Mouse (Mus musculus) MEL (cell line): ENCODE measurements around the gene Cacng3. TPM values are rescaled to one million over a fixed set of nuclear protein-coding genes. Genes with fewer than 3 reads are reported as not detected.

ENCODE experiments used
- DNase-seq: peaks from one replicate; pipeline ENCODE4 v3.0.0; 2011; ENCODE audit warnings: low read depth, low spot score
- H3K27ac ChIP-seq: 2 replicates; pipeline ENCODE4 v1.5.1; 2012; ENCODE audit warnings: low read depth, mild to moderate bottlenecking, control low read depth, low read length, moderate library complexity; ENCODE audit not compliant: control insufficient read depth
- H3K27me3 ChIP-seq, 2 experiments: fragments of 150-350 bp in 1 of 2; sonication (generic) in 1 of 2; 2 replicates each; pipeline ENCODE4 v1.6.1; 2012; ENCODE audit warnings: low read length in 2 of 2, mild to moderate bottlenecking in 2 of 2, improper control_type of control experiment in 1 of 2, moderate library complexity in 1 of 2; ENCODE audit not compliant: insufficient read depth in 2 of 2, control insufficient read depth in 1 of 2
- H3K36me3 ChIP-seq, 2 experiments: 2 replicates each; pipeline ENCODE4 v1.6.1; 2012 to 2014; ENCODE audit warnings: low read length in 2 of 2, improper control_type of control experiment in 1 of 2, inconsistent platforms in 1 of 2, mild to moderate bottlenecking in 1 of 2; ENCODE audit not compliant: insufficient read depth in 2 of 2, control insufficient read depth in 1 of 2
- H3K4me1 ChIP-seq, 2 experiments: fragments of 150-350 bp in 1 of 2; sonication (generic) in 1 of 2; 2 replicates each; pipeline ENCODE4 v1.6.1; 2012; ENCODE audit warnings: low read length in 2 of 2, improper control_type of control experiment in 1 of 2, mild to moderate bottlenecking in 1 of 2; ENCODE audit not compliant: insufficient read depth in 2 of 2, control insufficient read depth in 1 of 2
- H3K4me3 ChIP-seq, 2 experiments: fragments of 150-350 bp in 1 of 2; sonication (generic) in 1 of 2; 2 replicates each; pipeline ENCODE4 v1.5.1; 2012; ENCODE audit warnings: low read depth in 2 of 2, low read length in 2 of 2, mild to moderate bottlenecking in 2 of 2, moderate library complexity in 2 of 2, control low read depth in 1 of 2, improper control_type of control experiment in 1 of 2; ENCODE audit not compliant: control insufficient read depth in 1 of 2, insufficient read depth in 1 of 2
- H3K79me2 ChIP-seq: 2 replicates; pipeline ENCODE4 v1.6.1; 2012; ENCODE audit warnings: mild to moderate bottlenecking, low read length, moderate library complexity; ENCODE audit not compliant: control insufficient read depth, poor library complexity, insufficient read depth
- H3K9ac ChIP-seq: 2 replicates; pipeline ENCODE4 v1.6.1; 2012; ENCODE audit warnings: low read depth, mild to moderate bottlenecking, control low read depth, low read length, moderate library complexity; ENCODE audit not compliant: control insufficient read depth, poor library complexity, severe bottlenecking
- H3K9me3 ChIP-seq: fragments of 150-350 bp; sonication (generic); replicated peaks from 2 replicates; pipeline ENCODE4 v1.6.1; 2012; ENCODE audit warnings: mild to moderate bottlenecking, low read length, improper control_type of control experiment, moderate library complexity; ENCODE audit not compliant: insufficient read depth
- BHLHE40 ChIP-seq: IDR thresholded peaks from 2 replicates; pipeline ENCODE4 v1.6.1; 2012; ENCODE audit warnings: low read depth, mild to moderate bottlenecking, inconsistent platforms, low read length, improper control_type of control experiment, borderline replicate concordance
- CHD1 ChIP-seq: IDR thresholded peaks from 2 replicates; pipeline ENCODE4 v1.6.1; 2012; ENCODE audit warnings: low read depth, mild to moderate bottlenecking, inconsistent platforms, low read length, improper control_type of control experiment
- CHD2 ChIP-seq: IDR thresholded peaks from 2 replicates; pipeline ENCODE4 v1.6.1; 2011; ENCODE audit warnings: low read length, improper control_type of control experiment
- ELF1 ChIP-seq: IDR thresholded peaks from 2 replicates; pipeline ENCODE4 v1.6.1; 2014; ENCODE audit warnings: low read depth, mild to moderate bottlenecking, inconsistent platforms, low read length, improper control_type of control experiment, moderate library complexity
- GATA1 ChIP-seq: IDR thresholded peaks from 2 replicates; pipeline ENCODE4 v1.6.1; 2011; ENCODE audit warnings: low read depth, low read length, improper control_type of control experiment
- JUND ChIP-seq: IDR thresholded peaks from 2 replicates; pipeline ENCODE4 v1.6.1; 2011; ENCODE audit warnings: low read depth, mild to moderate bottlenecking, improper control_type of control experiment, low read length
- KAT2A ChIP-seq: conservative IDR thresholded peaks from 2 replicates; pipeline ENCODE4 v1.6.1; 2012; ENCODE audit warnings: low read depth, low read length, improper control_type of control experiment, inconsistent platforms
- MAX ChIP-seq: IDR thresholded peaks from 2 replicates; pipeline ENCODE4 v1.6.1; 2011; ENCODE audit warnings: low read length, improper control_type of control experiment
- MEF2A ChIP-seq: IDR thresholded peaks from 2 replicates; pipeline ENCODE4 v1.6.1; 2014; ENCODE audit warnings: low read depth, mild to moderate bottlenecking, inconsistent platforms, low read length, improper control_type of control experiment; ENCODE audit not compliant: poor library complexity, insufficient replicate concordance, severe bottlenecking; ENCODE audit errors: extremely low read depth
- MXI1 ChIP-seq: IDR thresholded peaks from 2 replicates; pipeline ENCODE4 v1.6.1; 2011; ENCODE audit warnings: mild to moderate bottlenecking, low read depth, low read length, improper control_type of control experiment
- MYB ChIP-seq: IDR thresholded peaks from 2 replicates; pipeline ENCODE4 v1.6.1; 2011; ENCODE audit warnings: mild to moderate bottlenecking, low read depth, low read length, improper control_type of control experiment
- NELFE ChIP-seq: IDR thresholded peaks from 2 replicates; pipeline ENCODE4 v1.6.1; 2011; ENCODE audit warnings: low read depth, low read length, improper control_type of control experiment
- NRF1 ChIP-seq: IDR thresholded peaks from 2 replicates; pipeline ENCODE4 v1.6.1; 2014; ENCODE audit warnings: low read depth, mild to moderate bottlenecking, inconsistent platforms, low read length, improper control_type of control experiment, moderate library complexity; ENCODE audit not compliant: poor library complexity, insufficient read depth, severe bottlenecking
- POLR2AphosphoS2 ChIP-seq: IDR thresholded peaks from 2 replicates; pipeline ENCODE4 v1.6.1; 2011; ENCODE audit warnings: low read length, improper control_type of control experiment
- POLR2AphosphoS5 ChIP-seq: IDR thresholded peaks from 2 replicates; pipeline ENCODE4 v1.6.1; 2012; ENCODE audit warnings: low read depth, borderline replicate concordance, mild to moderate bottlenecking, inconsistent platforms, low read length, moderate library complexity, mixed read lengths
- RAD21 ChIP-seq: IDR thresholded peaks from 2 replicates; pipeline ENCODE4 v1.6.1; 2011; ENCODE audit warnings: mild to moderate bottlenecking, low read depth, low read length, improper control_type of control experiment
- RCOR1 ChIP-seq: IDR thresholded peaks from 2 replicates; pipeline ENCODE4 v1.6.1; 2012; ENCODE audit warnings: low read depth, mild to moderate bottlenecking, inconsistent platforms, low read length, improper control_type of control experiment
- SIN3A ChIP-seq: IDR thresholded peaks from 2 replicates; pipeline ENCODE4 v1.6.1; 2012; ENCODE audit warnings: low read length, improper control_type of control experiment, inconsistent platforms
- SMC3 ChIP-seq: IDR thresholded peaks from 2 replicates; pipeline ENCODE4 v1.6.1; 2011; ENCODE audit warnings: low read depth, low read length, improper control_type of control experiment
- TAL1 ChIP-seq: IDR thresholded peaks from 2 replicates; pipeline ENCODE4 v1.6.1; 2012; ENCODE audit warnings: mild to moderate bottlenecking, inconsistent platforms, low read length, moderate library complexity, mixed read lengths
- TBP ChIP-seq: IDR thresholded peaks from 2 replicates; pipeline ENCODE4 v1.8.0; 2011; ENCODE audit warnings: low read depth, low read length, improper control_type of control experiment
- TCF12 ChIP-seq: IDR thresholded peaks from 2 replicates; pipeline ENCODE4 v1.6.1; 2014; ENCODE audit warnings: low read depth, mild to moderate bottlenecking, inconsistent platforms, low read length, improper control_type of control experiment, moderate library complexity
- USF1 ChIP-seq: IDR thresholded peaks from 2 replicates; pipeline ENCODE4 v1.6.1; 2014; ENCODE audit warnings: low read depth, mild to moderate bottlenecking, inconsistent platforms, low read length, improper control_type of control experiment, moderate library complexity
- USF2 ChIP-seq, 2 experiments: IDR thresholded peaks; 2 replicates each; pipeline ENCODE4 v1.6.1; 2011 to 2012; ENCODE audit warnings: improper control_type of control experiment in 2 of 2, low read length in 2 of 2, borderline replicate concordance in 1 of 2, inconsistent platforms in 1 of 2, low read depth in 1 of 2, mild to moderate bottlenecking in 1 of 2; ENCODE audit not compliant: insufficient read depth in 1 of 2
- ZNF384 ChIP-seq: IDR thresholded peaks from 2 replicates; pipeline ENCODE4 v1.6.1; 2012; ENCODE audit warnings: low read depth, mild to moderate bottlenecking, inconsistent platforms, low read length, improper control_type of control experiment
- polyA plus RNA-seq, 2 experiments: library from polyadenylated mRNA; stranded (reverse) in 1 of 2; unstranded in 1 of 2; fragments of >175 nt in 1 of 2; fragments of >200 nt in 1 of 2; gene quantifications; 2 replicates each; pipeline versions ENCODE4 v1.2.1 to v1.2.4; 2012; ENCODE audit warnings: low replicate concordance in 2 of 2, low read depth in 1 of 2; ENCODE audit not compliant: insufficient read length in 2 of 2, insufficient read depth in 1 of 2, missing spikeins in 1 of 2
- total RNA-seq: library from RNA; depleted of rRNA; stranded (reverse); fragments of 300-350 nt; gene quantifications from 2 replicates; pipeline ENCODE4 v1.2.3, GENCODE M21; 2012

The Cacng3 gene
- total and polyA plus RNA-seq, 3 experiments: not detected

- Histone ChIP-seq H3K9ac (no peak overlapping the region), H3K4me3 (no peak overlapping the region), H3K36me3 (no peaks in the 10 kb centered on the region), H3K4me1 (no peaks in the 10 kb centered on the region), H3K79me2 (no peaks in the 10 kb centered on the region), H3K27ac (no peak overlapping the region), H3K9me3 (no peaks in the 10 kb centered on the region), H3K27me3 (no peaks in the 10 kb centered on the region; a peak in 1 of 4 replicates)
- DNase-seq: no peak
- TF ChIP-seq MYB (no peak), RCOR1 (no peak), ELF1 (no peak), USF2 (IDR thresholded peaks at IDR 0.05; ENCODE audit: borderline replicate concordance in 1 of 2, insufficient read depth in 1 of 2, low read depth in 1 of 2, low read length in 2 of 2) (no peak), POLR2AphosphoS2 (no peak), KAT2A (no peak), TCF12 (no peak), NRF1 (no peak), TAL1 (no peak), CHD1 (no peak), JUND (no peak), TBP (no peak), CHD2 (no peak)
These were observed 2.7 kb downstream of the Cacng3 start for GRCm38 (mm10) chr7:122672981-122673380.

DNA sequence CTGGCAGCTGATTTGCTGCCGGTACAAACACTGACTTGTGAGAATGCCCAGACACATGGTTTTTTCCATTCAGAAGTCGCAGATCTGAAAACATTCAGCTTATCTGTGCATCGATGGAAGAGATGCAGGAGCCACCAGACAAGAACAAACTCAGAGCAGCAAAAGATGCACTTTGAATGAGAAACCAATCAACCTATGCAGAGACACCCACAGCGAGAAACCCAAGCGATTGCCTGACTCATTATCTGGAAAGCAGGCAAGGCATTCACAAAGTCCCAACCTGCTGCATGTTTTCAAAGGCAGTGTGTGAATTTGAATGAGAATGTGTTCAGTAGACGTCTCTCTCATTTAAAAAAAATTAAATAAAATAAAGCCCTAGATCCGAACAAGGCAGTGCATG, 4.9 kb downstream of the Cacng3 start:
- no peaks in the 10 kb centered on the region for H3K36me3 ChIP-seq

More for the DNA sequence above, 4.9 kb downstream of the Cacng3 start:
- Histone ChIP-seq H3K9ac (no peak overlapping the region), H3K27me3 (no peaks in the 10 kb centered on the region), H3K79me2 (no peaks in the 10 kb centered on the region)
- TF ChIP-seq POLR2AphosphoS5 (no peak), CHD1 (no peak), USF2 (IDR thresholded peaks at IDR 0.05; ENCODE audit: borderline replicate concordance in 1 of 2, insufficient read depth in 1 of 2, low read depth in 1 of 2, low read length in 2 of 2) (no peak), RAD21 (no peak), TBP (no peak), KAT2A (no peak), MYB (no peak), RCOR1 (no peak), MXI1 (no peak), CHD2 (no peak), GATA1 (no peak), USF1 (no peak), MEF2A (no peak), SIN3A (no peak), BHLHE40 (no peak), MAX (no peak), SMC3 (no peak), NELFE (no peak), ZNF384 (no peak), NRF1 (no peak)
- TF ChIP-seq, all 39 proteins: peak for 0
- Histone ChIP-seq H3K4me1 (no peaks in the 10 kb centered on the region), H3K4me3 (no peak overlapping the region), H3K27ac (no peak overlapping the region), H3K9me3 (no peaks in the 10 kb centered on the region)
- no peak for DNase-seq
